Mouse (Mus musculus): Measurements from ENCODE around the gene Samd14.
A peak's percentile ranks its signal among the peaks of the same experiment; 100 is the strongest.
"Not testable (repeated sequence)": the region's sequence is repeated elsewhere in the genome, so short reads cannot be mapped to it uniquely, and the experiment has no call there.

The Samd14 gene

GRCm38 (mm10) chr11:95009629-95010014, at the start of gene Samd14:
Samd14 (plus strand) TSS chr11:95009879.
- peak; percentile 87 for DNase-seq

GRCm38 (mm10) chr11:94962534-94963101, 47.1 kb upstream of the Samd14 start:
- DNase-seq, result no peak

GRCm38 (mm10) chr11:94967419-94967818, 42.3 kb upstream of the Samd14 start, which contains the start of gene Hils1:
Hils1 (plus strand) TSS chr11:94967593.
- DNase-seq, result no peak

- no peak for DNase-seq
Measured at GRCm38 (mm10) chr11:94968187-94968586, 41.5 kb upstream of the Samd14 start.

GRCm38 (mm10) chr11:94969709-94970108, 40.0 kb upstream of the Samd14 start:
- DNase-seq, result not testable (repeated sequence)

GRCm38 (mm10) chr11:94970210-94970943, 39.3 kb upstream of the Samd14 start:
- peak; percentile 91 for DNase-seq

GRCm38 (mm10) chr11:94971895-94972615, 37.6 kb upstream of the Samd14 start:
- no peak for DNase-seq

GRCm38 (mm10) chr11:94972887-94973286, 36.8 kb upstream of the Samd14 start:
- DNase-seq, result no peak

- no peak for DNase-seq
Measured at GRCm38 (mm10) chr11:94973313-94973712, 36.4 kb upstream of the Samd14 start.

- no peak for DNase-seq
Measured at GRCm38 (mm10) chr11:94974951-94975350, 34.7 kb upstream of the Samd14 start.

- no peak for DNase-seq
Measured at GRCm38 (mm10) chr11:94976199-94976598, 33.5 kb upstream of the Samd14 start, which contains the start of gene Sgca. Sgca (minus strand) TSS chr11:94976327.

- no peak for DNase-seq
Measured at GRCm38 (mm10) chr11:94978178-94978915, 31.3 kb upstream of the Samd14 start.

- DNase-seq, result peak; percentile 98
Measured at GRCm38 (mm10) chr11:94978947-94979346, 30.7 kb upstream of the Samd14 start.

GRCm38 (mm10) chr11:94979462-94980179, 30.1 kb upstream of the Samd14 start:
- no peak for DNase-seq

- DNase-seq, result no peak
Measured at GRCm38 (mm10) chr11:94985140-94985539, 24.5 kb upstream of the Samd14 start.

- DNase-seq, result no peak
Measured at GRCm38 (mm10) chr11:94985822-94986221, 23.9 kb upstream of the Samd14 start.

GRCm38 (mm10) chr11:94986435-94986834, 23.2 kb upstream of the Samd14 start:
- DNase-seq, result no peak

GRCm38 (mm10) chr11:94987341-94987740, 22.3 kb upstream of the Samd14 start:
- no peak for DNase-seq

- no peak for DNase-seq
Measured at GRCm38 (mm10) chr11:94987851-94988250, 21.8 kb upstream of the Samd14 start.

GRCm38 (mm10) chr11:94988780-94989561, 20.7 kb upstream of the Samd14 start:
- DNase-seq, result peak; percentile 54

- peak; percentile 93 for DNase-seq
Measured at GRCm38 (mm10) chr11:94989562-94990017, 20.1 kb upstream of the Samd14 start.
